Mouse (Mus musculus) embryo, embryonic 11 days (tissue): ENCODE measurements at regions not wholly inside any gene's neighbourhood (a gene's known extent, or its start where the extent isn't known, plus 50 kb on each side); places are given as distances from the start of the nearest gene placed in this dataset.

ENCODE experiments used
- DNase-seq: peaks from one replicate; pipeline ENCODE4 v3.0.0-alpha.2; 2015

DNA sequence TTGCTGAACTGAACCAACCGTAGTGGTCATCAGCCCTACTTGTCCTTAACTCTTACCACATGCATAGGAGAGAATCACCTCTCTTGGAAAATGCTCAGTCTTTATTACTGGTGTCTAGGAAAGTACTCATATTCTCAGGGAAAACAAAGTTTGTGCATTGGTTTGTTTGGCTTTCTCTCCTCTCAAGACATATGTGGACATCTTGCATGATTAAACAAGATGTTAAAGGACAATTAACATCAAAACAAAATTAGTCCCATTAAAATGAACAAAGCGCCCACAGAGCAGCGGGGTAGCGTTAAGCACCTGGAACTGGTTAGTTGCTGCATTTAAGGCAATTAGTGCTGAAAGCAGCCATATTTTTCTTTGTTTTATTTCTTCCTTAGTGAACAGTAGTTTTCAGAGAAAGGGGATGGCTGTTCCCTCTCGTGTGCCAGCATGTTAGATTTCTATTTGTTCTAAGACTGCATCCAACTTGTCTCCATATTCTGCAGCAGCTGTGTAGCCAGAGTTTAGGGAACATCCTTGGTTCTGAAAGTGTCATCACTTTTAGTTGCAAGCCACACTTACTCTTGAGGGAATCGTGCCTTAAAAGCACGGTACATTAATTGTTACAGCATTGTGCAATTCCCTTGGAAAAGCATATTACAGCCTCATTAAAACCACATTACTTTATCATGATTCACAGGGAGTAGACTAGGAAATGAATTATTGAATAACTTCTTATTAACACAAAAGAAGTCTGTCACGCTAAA is 137.7 kb downstream of the Ube2u start:
- DNase-seq: peak; percentile 37

DNA sequence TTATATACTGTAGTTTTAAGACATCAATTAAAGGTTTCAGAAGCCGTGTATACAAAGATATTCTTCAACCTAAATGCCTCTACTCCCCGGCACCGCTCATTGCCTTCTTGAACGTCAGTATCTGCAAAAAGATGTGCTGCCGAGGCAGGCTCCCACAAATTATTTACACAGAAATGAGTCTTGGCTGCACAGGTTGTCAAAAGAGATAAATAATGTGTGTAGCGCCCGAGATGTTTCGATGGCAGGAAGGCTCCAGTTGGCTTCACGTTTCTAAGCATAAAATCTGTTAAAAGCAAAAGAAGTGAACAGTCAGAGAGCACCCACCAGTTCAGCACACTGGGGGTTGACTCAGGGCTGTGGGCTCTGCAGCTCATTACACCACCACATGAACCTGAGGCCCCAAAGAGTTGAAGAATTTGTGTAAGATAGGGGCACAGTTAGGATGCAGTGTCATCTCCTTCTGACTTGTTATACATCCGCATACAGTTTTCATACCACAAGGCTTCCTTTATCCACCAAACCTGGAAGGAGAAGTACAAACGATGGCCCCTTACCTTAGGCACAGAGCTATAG is 138.4 kb downstream of the Ube2u start:
- no peak for DNase-seq

DNA sequence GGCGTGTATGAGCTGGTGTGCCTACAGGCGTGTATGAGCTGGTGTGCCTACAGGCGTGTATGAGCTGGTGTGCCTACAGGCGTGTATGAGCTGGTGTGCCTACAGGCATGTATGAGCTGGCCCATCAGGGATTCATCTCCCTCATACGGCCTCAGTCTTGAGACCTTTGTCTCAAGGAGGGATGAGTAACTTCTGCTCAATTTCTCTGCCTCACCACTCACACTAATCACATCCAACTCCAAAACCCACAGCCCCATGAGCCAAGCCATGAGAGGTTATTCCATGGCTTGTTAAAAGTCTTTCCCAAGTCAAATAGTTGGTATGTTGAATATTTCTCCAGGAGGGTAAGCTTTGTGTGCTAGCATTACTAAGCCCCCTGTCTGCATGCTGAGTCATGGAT is 146.0 kb downstream of the Ube2u start:
- DNase-seq: no peak

DNA sequence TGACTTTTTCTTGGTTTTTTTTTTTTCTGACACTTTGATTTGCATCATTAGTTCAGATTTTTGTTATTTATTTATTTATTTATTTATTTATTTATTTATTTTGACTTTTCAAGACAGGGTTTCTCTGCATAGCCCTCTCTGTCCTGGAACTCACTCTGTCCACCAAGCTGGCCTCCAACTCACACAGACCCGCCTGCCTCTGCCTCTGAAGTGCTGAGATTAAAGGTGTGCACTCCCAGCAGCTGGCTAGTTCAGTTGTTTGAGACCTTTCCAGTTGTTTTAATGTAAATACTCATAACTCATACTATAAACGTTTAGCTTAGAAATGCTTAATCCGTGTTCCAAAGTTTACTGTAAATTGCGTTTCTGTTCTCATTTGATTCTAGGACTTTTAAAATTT is 147.9 kb downstream of the Ube2u start:
- no peak for DNase-seq

DNA sequence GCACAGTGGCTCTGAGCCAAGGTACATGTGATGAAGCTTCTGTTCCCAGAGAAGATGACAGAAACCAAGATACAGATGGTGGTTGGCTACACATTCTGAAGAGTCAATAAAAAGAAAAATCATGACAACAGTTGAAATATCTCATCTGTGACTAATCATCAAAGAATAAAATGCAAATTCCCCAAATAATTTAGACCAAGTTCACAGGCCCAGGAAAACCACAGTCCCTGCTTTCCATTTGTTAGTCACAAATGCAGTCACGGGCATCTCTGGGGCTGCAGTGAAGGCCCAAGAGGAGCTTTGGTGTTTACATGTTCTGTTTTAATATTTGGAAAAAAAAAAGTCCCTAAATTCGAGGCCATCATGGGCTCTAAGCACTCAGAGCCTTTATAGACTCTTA is 142.1 kb upstream of the Cachd1 start:
- no peak for DNase-seq

DNA sequence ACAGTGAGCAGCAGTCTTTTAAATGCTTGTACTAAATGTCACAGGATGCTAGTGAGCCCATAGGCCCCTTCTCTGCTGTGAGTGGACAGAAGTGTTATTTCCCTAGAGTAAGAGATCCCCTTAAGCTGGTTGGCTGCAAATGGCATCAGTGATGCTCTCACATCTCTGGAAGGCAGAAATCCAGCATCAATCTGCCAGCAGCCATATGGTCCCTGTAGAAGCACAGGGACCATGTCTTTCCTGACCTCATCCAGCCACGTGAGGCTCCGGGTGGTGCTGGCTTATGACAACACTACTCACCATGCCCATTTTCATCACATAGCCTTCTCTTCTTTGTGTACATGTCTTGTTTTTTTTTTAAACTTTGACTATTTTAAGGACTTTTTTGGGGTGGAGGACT is 138.9 kb upstream of the Cachd1 start:
- DNase-seq: no peak

DNA sequence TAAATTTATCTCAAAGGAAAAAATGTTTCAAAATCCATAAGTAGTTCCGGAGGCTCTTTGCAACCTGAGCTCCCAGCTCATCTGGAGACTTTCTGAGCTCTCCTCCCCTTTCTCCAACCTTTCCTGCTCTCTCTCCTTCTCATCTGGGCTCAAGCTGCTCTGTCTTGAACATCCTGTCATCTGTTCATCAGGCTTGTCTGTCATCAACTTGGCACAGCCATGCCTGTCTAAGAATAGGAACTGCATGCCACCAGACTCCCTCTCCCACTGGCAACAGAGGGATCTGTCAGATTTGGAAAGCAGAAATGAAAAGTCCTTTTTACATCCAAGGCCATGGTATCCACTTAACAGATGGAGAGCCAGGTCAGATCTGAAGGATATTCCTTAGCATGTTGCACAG is 115.3 kb upstream of the Cachd1 start:
- DNase-seq: no peak

DNA sequence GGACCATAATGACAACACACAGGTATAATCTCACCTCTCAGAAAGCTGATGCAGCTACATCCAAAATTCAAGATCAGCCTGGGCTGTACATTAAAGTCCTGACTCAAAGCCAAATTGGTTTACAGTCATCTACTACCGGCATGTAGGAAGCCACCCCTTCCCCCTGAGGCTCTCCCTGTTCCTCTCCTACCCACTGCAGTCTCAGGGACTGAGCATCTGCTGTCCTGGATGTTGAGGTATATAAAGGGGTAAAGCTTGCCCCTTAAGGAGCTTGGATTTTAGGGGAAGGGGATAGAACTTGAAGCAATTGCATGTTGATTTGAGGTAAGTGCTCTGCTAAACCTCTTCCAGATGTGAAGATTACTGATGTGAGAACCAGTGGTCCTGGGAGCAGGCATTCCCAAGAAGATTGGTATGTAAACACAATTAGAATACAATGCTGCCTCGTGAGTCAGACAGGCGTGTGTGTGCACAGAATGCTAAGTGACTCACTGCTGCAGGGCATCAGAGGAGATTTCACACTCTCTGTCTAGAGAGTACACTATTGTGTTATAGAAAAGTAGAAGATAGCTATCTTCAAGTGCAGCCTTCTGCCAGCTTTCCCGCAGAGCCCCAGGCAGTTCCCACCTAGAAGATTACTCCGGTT is 111.7 kb upstream of the Cachd1 start:
- DNase-seq: peak; percentile 59

DNA sequence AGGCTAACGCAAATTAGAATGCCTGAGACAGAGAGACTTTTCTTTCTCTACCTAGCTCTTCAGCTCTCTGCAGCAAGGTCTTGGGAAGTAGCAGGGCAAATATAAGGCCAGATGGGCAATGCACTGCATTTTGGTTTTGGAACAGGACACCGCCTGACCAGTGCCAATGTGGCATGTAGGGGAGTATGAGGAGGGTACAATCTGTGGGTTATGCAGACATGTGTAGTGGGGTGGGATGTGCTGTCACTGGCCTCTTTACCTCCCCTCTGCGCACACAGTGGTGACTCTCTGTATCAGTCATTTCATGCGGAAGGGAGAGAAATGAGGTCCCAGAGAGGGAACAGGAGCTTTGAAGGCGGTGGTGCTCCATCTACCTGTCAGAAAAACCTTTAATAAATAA is 105.9 kb upstream of the Cachd1 start:
- no peak for DNase-seq

DNA sequence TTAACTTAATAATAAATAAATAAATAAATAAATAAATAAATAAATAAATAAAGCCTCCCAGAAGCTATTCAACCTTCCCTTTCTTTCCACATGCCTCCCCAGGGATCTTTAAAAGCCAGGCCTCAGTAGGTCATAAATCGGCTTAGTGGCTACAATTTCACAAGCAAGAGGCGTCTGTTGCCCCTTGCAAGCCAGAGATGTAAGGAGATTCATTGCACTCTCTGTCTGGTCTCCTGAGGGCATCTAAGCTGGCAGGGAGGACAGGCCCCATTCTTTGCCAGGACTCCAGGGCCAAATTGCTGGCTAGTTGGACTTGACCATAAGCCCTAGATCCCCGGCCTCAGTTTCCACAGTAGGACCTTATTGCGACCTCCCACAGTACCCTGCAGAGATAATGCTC is 101.6 kb upstream of the Cachd1 start:
- no peak for DNase-seq

DNA sequence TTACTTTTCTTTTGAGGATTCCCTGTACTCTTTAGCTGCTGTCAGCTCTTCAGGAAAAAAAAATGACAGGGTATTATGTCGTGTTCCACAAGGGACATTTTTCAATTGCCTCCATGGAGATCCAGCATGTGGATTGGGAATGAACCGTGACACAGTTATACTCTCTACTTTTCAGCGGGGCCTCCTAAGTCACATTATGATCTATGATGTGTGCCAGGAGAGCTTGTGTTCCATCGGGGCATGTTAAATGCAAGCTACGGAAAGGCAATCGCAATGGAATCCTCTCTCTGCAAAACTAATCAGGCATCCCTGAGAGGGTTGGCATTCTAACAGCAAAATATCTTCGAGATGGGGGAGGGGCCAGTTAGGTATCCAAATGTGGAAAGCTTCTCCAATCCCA is 92.7 kb upstream of the Cachd1 start:
- DNase-seq: peak; percentile 21

DNA sequence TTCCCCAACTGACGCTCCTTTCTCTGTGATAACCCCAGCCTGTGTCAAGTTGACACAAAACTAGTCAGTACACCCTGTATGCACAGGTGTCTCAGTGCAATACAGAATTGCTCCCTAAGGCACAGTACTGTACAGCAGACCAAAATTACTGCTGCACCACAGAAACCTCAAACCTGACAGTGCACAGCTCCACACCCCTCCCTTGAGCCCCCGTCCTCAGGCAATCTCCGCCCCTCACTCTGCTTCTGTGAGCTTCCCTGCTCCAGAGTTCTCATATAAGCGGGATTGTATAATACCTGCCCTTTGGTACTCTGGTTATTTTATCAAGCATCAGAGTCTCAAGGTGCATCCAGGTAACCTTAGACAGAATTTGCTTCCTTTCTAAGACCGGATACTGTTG is 76.5 kb upstream of the Cachd1 start:
- no peak for DNase-seq

DNA sequence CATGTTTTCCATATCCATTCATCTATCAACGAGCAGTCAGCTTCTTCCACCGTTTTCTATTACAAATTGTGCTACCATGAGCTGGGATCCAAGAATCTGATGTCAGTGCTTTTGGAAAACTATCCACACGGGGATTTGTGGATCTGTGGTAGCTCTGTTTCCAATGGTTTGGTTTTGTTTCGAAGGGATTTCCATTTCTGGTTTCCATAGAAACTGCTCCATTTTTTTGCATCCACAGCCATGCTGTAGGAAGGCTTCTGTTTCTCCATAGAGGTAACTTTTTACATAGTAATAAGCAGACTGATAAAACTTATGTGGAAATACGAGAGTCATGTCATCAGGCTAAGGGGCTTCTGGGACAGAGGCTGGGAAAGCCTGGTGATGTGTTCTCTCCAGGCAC is 76.1 kb upstream of the Cachd1 start:
- no peak for DNase-seq

DNA sequence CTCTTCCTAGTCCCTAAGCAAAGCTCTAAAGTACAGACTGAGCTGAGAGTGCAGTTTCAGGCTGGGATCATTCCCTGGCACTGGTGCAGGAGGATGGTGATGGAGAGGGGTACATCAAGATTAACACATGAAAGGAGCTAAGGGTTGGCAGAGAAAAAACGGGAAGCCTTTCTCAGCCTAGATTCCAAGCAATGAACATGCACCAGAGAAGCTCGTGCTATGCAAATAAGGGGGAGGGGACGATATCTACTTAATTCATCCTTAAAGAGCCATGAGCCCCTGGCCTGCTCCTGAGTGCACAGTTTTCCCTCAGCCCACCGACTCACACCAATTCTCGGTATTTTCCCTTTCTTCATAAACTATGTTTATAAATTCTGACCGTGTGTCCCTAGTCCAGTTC is 70.5 kb upstream of the Cachd1 start:
- peak; percentile 26 for DNase-seq

DNA sequence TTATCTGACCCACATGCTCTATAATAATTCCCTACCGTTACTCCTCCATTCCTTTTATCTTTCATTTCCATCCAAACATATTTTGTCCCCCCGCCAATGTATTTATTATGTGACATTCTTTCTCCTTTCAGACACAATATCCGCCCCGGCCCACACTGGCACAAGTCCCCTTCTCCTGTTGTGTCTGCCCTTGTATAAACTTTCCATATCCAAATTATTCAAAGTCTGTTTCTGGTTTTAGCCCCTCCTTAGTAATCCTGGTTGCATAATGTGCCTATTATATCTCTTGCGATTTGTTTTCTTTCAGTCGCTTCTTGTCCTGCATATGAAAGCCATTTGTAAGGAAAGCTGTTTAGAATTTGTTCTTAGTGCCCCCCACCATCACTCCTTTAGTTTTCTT is 69.3 kb upstream of the Cachd1 start:
- no peak for DNase-seq

DNA sequence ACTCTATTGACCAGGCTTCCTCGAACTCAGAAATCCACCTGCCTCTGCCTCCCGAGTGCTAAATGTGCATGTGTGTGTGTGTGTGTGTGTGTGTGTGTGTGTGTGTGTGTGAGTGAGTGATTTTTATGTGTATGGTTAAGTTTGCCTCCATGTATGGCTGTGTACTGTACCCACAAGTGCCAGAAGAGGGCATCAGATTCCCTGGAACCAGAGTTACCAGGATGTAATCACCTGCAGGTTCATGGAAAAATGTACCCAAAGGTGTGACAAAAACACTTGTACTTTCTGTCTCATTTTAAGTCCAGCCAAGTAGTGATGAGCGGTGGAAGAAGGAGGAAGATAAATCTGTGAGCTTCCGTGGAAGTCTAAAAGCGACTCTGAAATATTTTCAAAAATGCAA is 68.2 kb upstream of the Cachd1 start:
- peak; percentile 30 for DNase-seq

DNA sequence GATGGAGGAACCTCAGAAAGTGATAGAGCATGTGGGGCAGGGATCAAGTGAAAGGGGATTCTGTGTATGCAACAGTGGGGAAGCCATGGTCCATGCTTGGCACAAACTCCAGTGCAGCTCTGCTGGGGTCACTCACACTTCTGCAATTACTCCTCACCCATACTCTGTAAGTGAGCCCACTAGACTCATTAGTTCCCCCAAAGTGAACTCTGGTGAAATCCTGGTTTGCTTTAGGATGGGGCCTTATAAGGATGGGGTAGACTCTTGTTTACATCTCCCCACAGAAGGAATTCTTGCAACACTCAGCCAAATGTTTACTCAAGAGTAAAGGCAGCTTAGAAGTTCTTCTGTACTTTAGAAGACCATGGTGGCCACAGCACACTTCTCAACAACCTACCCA is 62.2 kb upstream of the Cachd1 start:
- DNase-seq: no peak

DNA sequence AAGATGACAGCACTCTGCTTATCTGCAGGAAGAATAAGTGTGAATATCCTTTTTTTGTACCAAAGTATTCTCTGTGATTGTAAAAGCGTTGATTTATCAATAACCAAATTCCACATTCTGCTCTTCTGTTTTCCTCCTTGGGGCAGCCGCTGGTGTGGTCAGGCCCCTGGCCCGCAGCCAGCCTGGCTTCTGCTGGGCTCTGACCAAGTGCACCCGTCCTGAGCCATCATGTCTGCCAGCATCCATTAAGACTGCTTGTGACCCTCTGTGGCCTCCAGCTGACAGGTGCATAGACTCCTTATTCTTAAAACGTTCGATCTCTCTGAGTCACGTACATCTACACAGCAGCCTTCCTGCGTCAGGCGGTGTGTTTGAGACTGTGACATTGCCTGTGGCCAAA is 58.9 kb upstream of the Cachd1 start:
- no peak for DNase-seq

DNA sequence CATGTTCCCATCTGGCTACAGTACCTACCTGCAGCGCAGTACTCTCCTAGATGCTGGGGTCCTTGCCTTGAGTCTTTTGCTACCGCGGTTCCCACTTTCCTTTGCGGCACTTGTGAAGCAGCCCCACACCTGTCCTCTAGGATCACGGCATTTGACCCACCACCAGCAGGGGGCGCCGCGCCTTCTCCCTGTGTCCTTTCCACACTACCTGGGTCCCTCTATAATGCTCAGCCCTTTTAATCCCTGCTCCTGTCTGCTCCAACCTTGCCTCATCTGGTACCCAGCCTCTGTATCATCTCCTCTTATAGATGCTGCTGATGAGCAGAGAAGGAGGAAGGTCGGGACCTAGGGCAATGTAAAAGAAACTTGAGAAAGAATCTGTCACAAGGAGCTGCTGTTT is 53.9 kb upstream of the Cachd1 start:
- peak; percentile 63 for DNase-seq

DNA sequence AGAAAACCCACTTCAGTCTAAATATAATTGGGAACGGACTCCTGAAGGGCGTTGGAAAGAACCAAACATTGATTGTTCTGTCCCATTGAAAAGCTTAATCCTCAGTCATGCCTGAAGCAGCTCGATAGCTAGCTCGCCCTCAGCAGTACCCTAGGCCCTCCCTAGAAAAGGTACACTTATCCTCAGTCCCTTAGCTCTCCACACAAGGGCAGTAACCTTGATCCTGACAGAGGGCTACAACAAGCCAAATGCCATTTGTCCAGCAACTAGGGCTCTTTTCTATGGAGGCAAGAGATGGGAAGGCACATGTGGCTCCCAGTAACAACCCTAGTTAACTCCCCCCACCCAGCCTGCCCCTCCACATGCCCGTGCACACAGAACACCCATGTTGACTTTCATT is 53.4 kb upstream of the Cachd1 start:
- DNase-seq: no peak

DNA sequence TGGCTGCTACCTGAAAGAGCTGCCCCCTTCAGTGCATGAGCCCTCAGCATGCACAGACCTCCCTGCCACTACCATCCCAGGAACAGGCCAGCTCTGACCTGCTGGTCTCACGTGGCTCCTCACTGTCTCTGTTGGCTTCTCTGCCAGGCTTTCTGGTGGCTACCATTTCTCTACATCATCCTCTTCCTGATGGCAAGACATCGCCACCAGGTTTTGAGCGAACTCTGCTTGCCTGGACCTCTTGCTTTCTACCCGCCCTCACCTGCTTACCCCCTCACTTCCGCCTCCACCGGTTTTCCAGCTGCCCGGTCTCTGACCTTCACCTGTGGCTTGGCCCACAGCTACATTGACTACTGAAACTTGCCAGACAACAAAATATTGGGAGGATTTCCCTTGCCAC is 50.7 kb upstream of the Cachd1 start:
- DNase-seq: no peak

DNA sequence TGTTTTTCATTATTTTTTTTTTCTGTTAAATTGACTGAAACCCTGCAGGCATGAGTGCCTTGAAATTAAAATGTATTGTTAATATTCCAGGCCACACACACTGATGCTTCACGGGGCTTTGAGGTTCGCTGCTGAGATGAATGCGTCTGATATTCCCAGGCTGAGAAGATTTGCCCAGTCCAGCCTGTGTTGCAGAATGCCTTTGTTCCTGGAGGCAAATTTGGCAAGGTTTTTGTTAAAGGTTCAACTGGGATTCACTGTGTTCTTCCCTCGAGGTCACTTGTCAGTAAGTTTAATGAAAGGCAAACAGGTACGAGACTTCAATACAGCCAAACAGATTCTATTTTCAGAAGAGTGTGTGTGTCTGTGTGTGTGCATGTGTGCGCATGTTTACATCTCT is 50.0 kb upstream of the Cachd1 start:
- no peak for DNase-seq
